Comparison of ENCODE assay signal across 26 mouse cellular contexts in genomic region chr8:115995320-115995719, GRCm38 (mm10).
"Had no signal": no experiment of that assay in that cellular context is flagged by ENCODE, and none has a peak within 500 bp of the region (broad histone marks: within the 10 kb centered on the region; RNA-seq: fewer than 3 reads in every experiment).

No protein-coding gene starts in this region.

- H3K4me3 ChIP-seq: heart, adult 2 months; heart, embryonic 13.5 days; heart, embryonic 15.5 days; hindbrain, embryonic 13.5 days; hindbrain, embryonic 15.5 days; kidney, embryonic 15.5 days; left cerebral cortex, adult 2 months; limb, embryonic 13.5 days; liver, embryonic 13.5 days; liver, embryonic 15.5 days had no signal

- H3K9me3 ChIP-seq: heart, embryonic 13.5 days; heart, embryonic 15.5 days; hindbrain, embryonic 13.5 days; hindbrain, embryonic 15.5 days; kidney, embryonic 15.5 days; limb, embryonic 13.5 days; liver, embryonic 13.5 days; liver, embryonic 15.5 days had no signal

- H3K27me3 ChIP-seq: heart, embryonic 15.5 days; hindbrain, embryonic 13.5 days; hindbrain, embryonic 15.5 days; kidney, embryonic 15.5 days; limb, embryonic 13.5 days; liver, embryonic 13.5 days; liver, embryonic 15.5 days had no signal

- H3K27ac ChIP-seq: heart, adult 2 months; heart, embryonic 13.5 days; heart, embryonic 15.5 days; hindbrain, embryonic 13.5 days; hindbrain, embryonic 15.5 days; hindbrain, postnatal 0 days; kidney, embryonic 15.5 days; kidney, postnatal 0 days; left cerebral cortex, adult 2 months; limb, embryonic 13.5 days; liver, embryonic 13.5 days; liver, embryonic 15.5 days had no signal

- DNase-seq: gastrocnemius, postnatal 14 days; gastrocnemius, postnatal 36 days; heart, adult 2 months; heart, postnatal 14 days; heart, postnatal 36 days; kidney, adult 11 months; kidney, adult 2 months; kidney, adult 9 months; kidney, postnatal 14 days; kidney, postnatal 36 days; layer of hippocampus, adult 9-11 months; liver; liver, embryonic 13.5 days had no signal

- H3K36me3 ChIP-seq: heart, embryonic 13.5 days; heart, embryonic 15.5 days; hindbrain, embryonic 13.5 days; hindbrain, embryonic 15.5 days; kidney, embryonic 15.5 days; limb, embryonic 13.5 days; liver, embryonic 13.5 days; liver, embryonic 15.5 days had no signal

- H3K9ac ChIP-seq: heart, embryonic 13.5 days; heart, embryonic 15.5 days; hindbrain, embryonic 13.5 days; hindbrain, embryonic 15.5 days; kidney, embryonic 15.5 days; limb, embryonic 13.5 days; liver, embryonic 13.5 days; liver, embryonic 15.5 days had no signal

- H3K4me1 ChIP-seq: heart, embryonic 13.5 days; heart, embryonic 15.5 days; hindbrain, embryonic 13.5 days; hindbrain, embryonic 15.5 days; kidney, embryonic 15.5 days; liver, embryonic 13.5 days; liver, embryonic 15.5 days had no signal

- ATAC-seq: hindbrain, postnatal 0 days; intestine, embryonic 16.5 days had no signal

- H3K4me2 ChIP-seq: heart, embryonic 11.5 days; heart, embryonic 13.5 days; heart, embryonic 15.5 days; hindbrain, embryonic 13.5 days; hindbrain, embryonic 15.5 days; kidney, embryonic 15.5 days; limb, embryonic 13.5 days; liver, embryonic 11.5 days; liver, embryonic 13.5 days; liver, embryonic 15.5 days had no signal
